Mouse (Mus musculus): ENCODE results near the gene Fau. TPM values are rescaled to one million over a fixed set of nuclear protein-coding genes. Genes with fewer than 3 reads are reported as not detected.

The Fau gene
- 578 and 624 TPM in 2 replicates for polyA plus RNA-seq (2015; fragmentation: Nextera tagmentation; extraction: Ambion mirVana)

- Histone ChIP-seq H3K36me3 (peaks cover 49% of the 10 kb centered on the region), H3K4me3 (peak within 1 kb of the TSS; percentile 92), H3K27me3 (no peaks in the 10 kb centered on the region), H3K4me1 (replicated peaks) (peaks cover 37% of the 10 kb centered on the region), H3K27ac (replicated peaks) (peak within 1 kb of the TSS; percentile 87), H3K4me2 (peak within 1 kb of the TSS; percentile 87), H3K9ac (peak within 1 kb of the TSS; percentile 96), H3K9me3 (no peaks in the 10 kb centered on the region)
- peak; percentile 86 for ATAC-seq (ENCODE audit: low read depth)
- under 1% methylated on average over 62 of the region's 63 CpGs for WGBS
Measured at GRCm38 (mm10) chr19:6057313-6058096, at the start of gene Fau, which contains the start of gene Mrpl49. Gene Fau, plus strand, starts transcription at chr19:6057844. Gene Mrpl49, minus strand, starts transcription at chr19:6057785.

GRCm38 (mm10) chr19:6009137-6009536 lies 48.5 kb upstream of the Fau start:
- Histone ChIP-seq H3K9me3 (no peaks in the 10 kb centered on the region), H3K9ac (no peak overlapping the region), H3K4me2 (no peak overlapping the region), H3K27ac (replicated peaks) (no peak overlapping the region), H3K4me1 (replicated peaks) (no peaks in the 10 kb centered on the region), H3K36me3 (no peaks in the 10 kb centered on the region), H3K27me3 (peaks cover 13% of the 10 kb centered on the region), H3K4me3 (no peak overlapping the region)
- WGBS = 69% methylated on average over 8 of the region's 8 CpGs
- ATAC-seq (ENCODE audit: low read depth) = no peak

DNA sequence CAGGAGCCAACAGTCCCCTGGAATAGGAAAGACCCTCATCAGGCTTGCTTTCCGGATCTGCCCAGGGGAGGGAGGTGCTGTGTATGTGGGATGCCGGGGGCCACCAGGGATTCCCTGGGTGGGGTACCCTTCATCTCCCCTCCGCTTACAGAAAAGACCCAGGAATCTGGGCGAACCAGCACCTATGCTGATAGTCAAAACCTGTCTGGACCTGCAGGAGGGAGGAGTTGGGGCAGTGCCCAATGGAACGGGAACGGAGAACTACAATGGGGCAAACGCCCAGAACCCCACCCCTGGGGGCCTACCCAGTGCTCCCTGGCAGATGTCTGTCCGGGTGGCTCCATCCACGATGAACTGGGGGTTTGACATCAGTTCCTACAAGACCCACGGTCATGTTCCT lies 44.0 kb upstream of the Fau start:
- Histone ChIP-seq H3K4me2 (no peak overlapping the region), H3K27ac (replicated peaks) (no peak overlapping the region), H3K9ac (no peak overlapping the region), H3K36me3 (no peaks in the 10 kb centered on the region), H3K9me3 (no peaks in the 10 kb centered on the region), H3K4me1 (replicated peaks) (peaks cover 19% of the 10 kb centered on the region), H3K27me3 (peaks cover 47% of the 10 kb centered on the region), H3K4me3 (no peak overlapping the region)
- no peak for ATAC-seq (ENCODE audit: low read depth)
- 87% methylated on average over 10 of the region's 10 CpGs for WGBS

DNA sequence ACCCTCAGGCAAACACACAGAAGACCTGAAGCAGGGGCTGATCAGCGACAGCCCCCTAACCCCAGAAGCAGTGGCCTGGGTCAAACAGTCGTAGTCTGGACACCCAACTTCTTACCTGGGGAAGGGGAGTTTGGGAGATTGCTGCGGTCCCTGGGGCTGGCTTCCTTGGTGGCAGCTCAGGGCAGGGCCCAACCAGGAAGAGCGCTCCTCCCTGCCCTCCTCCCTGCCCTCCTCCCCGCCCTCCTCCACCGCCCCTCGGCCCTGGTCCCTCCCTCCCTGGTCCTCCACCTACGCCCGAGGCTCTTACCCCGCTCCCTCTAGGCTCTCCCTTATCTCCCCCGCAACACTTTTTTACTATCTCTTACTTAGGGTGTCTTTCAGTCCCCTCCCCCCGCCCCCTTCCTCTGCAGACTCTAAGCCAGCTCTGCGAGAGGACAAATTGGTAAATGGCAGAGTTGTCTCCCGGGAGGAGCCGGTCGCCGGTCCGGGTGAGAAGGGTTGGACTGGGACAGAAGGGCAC lies 42.6 kb upstream of the Fau start:
- H3K9me3 ChIP-seq = no peaks in the 10 kb centered on the region
- under 1% methylated on average over 16 of the region's 18 CpGs for WGBS
- H3K36me3 ChIP-seq = no peaks in the 10 kb centered on the region
- peaks cover 47% of the 10 kb centered on the region for H3K27me3 ChIP-seq
- ATAC-seq (ENCODE audit: low read depth) = peak; percentile 64
- peak overlapping the region; percentile 85 for H3K4me2 ChIP-seq
- peak overlapping the region; percentile 52 for H3K4me3 ChIP-seq
- H3K9ac ChIP-seq = peak overlapping the region; percentile 81
- peak overlapping the region; percentile 38 for H3K27ac ChIP-seq (replicated peaks)
- H3K4me1 ChIP-seq (replicated peaks) = peaks cover 19% of the 10 kb centered on the region

GRCm38 (mm10) chr19:6015511-6016315 lies 41.9 kb upstream of the Fau start, which contains the start of gene Capn1:
Gene Capn1, minus strand, starts transcription at chr19:6015897.
- ATAC-seq (ENCODE audit: low read depth) = peak; percentile 89
- peaks cover 19% of the 10 kb centered on the region for H3K4me1 ChIP-seq (replicated peaks)
- peak within 1 kb of the TSS; percentile 85 for H3K4me2 ChIP-seq
- H3K36me3 ChIP-seq = no peaks in the 10 kb centered on the region
- WGBS = 3% methylated on average over 40 of the region's 40 CpGs
- peaks cover 47% of the 10 kb centered on the region for H3K27me3 ChIP-seq
- H3K9ac ChIP-seq = peak within 1 kb of the TSS; percentile 81
- peak within 1 kb of the TSS; percentile 52 for H3K4me3 ChIP-seq
- peak within 1 kb of the TSS; percentile 38 for H3K27ac ChIP-seq (replicated peaks)
- H3K9me3 ChIP-seq = no peaks in the 10 kb centered on the region

GRCm38 (mm10) chr19:6016532-6016931 lies 41.1 kb upstream of the Fau start:
- Histone ChIP-seq H3K9me3 (no peaks in the 10 kb centered on the region), H3K9ac (no peak overlapping the region), H3K4me2 (peak overlapping the region; percentile 85), H3K27me3 (peaks cover 47% of the 10 kb centered on the region), H3K4me3 (no peak overlapping the region), H3K27ac (replicated peaks) (no peak overlapping the region), H3K36me3 (no peaks in the 10 kb centered on the region), H3K4me1 (replicated peaks) (peaks cover 19% of the 10 kb centered on the region)
- WGBS = 37% methylated on average over 7 of the region's 7 CpGs
- ATAC-seq (ENCODE audit: low read depth) = no peak

DNA sequence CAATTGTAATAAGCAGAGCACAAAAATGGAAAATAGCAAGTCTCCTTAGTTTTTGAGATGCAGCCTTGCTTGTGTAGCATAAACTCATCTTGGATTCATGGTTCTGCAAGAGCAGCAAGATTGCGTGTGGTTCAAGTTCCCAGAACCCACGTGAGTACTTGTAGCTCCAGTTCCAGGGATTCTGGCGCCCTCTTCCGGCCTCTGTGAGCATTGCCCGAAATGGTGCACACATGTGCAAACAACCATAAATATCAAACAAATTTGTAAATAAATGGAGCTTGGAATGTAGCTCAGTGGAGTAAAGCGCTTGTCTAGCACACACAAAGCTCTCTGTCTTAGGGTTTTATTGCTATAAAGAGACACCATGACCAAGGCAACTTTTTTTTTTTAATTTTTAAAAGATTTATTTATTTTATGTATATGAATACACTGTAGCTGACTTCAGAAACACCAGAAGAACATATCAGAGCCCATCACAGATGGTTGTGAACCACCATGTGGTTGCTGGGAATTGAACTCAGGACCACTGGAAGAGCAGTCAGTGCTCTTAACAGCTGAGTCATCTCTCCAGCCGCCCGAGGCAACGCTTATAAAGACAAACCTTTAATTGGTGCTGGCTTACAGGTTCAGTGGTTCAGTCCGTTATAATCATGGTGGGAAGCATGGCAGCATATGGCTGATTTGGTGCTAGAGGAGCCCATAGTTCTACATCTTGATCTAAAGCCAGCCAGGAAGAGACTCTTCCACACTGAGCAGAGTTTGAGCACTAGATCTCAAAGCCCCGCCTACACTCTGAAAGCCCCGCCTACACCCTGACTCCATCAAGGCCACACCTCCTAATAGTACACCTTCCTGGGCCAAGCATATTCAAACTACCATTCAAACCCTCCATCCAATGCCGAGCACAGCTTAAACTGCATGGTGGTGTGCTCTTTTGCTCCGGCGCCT lies 39.2 kb upstream of the Fau start:
- no peak for ATAC-seq (ENCODE audit: low read depth)
- H3K4me1 ChIP-seq (replicated peaks) = peaks cover 19% of the 10 kb centered on the region

GRCm38 (mm10) chr19:6020276-6020675 lies 37.4 kb upstream of the Fau start:
- 59% methylated on average over 3 of the region's 3 CpGs for WGBS
- Histone ChIP-seq H3K9me3 (no peaks in the 10 kb centered on the region), H3K4me1 (replicated peaks) (peaks cover 12% of the 10 kb centered on the region), H3K9ac (no peak overlapping the region), H3K27me3 (peaks cover 25% of the 10 kb centered on the region), H3K4me3 (no peak overlapping the region), H3K27ac (replicated peaks) (no peak overlapping the region), H3K4me2 (no peak overlapping the region), H3K36me3 (no peaks in the 10 kb centered on the region)
- ATAC-seq (ENCODE audit: low read depth) = no peak

More for the DNA sequence above, 39.2 kb upstream of the Fau start:
- Histone ChIP-seq H3K36me3 (no peaks in the 10 kb centered on the region), H3K27me3 (peaks cover 41% of the 10 kb centered on the region), H3K4me2 (no peak overlapping the region), H3K4me3 (no peak overlapping the region), H3K27ac (replicated peaks) (no peak overlapping the region), H3K9ac (no peak overlapping the region), H3K9me3 (no peaks in the 10 kb centered on the region)
- WGBS = 31% methylated on average over 15 of the region's 15 CpGs

DNA sequence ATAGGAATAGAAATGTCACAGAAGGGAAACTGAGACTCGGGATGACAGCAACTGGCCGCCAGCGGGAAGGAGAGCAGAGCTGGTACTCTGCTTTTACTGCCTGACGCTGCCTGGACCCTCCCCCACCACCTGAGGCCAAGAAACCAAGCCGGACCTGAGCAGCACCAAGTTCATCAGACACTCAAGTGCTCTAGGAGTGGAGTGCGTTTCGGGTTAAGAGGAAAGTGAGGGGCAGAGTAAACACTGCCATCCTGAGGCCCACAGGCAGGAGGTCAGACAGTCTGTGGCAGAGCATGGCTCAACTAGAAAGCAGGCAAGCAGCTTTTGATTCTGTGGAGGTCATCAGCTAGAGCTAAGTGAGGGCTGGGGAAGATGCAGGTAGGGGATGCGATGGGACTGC lies 34.6 kb upstream of the Fau start:
- no peak overlapping the region for H3K9ac ChIP-seq
- no peak overlapping the region for H3K27ac ChIP-seq (replicated peaks)
- no peak for ATAC-seq (ENCODE audit: low read depth)
- 76% methylated on average over 8 of the region's 8 CpGs for WGBS
- no peaks in the 10 kb centered on the region for H3K4me1 ChIP-seq (replicated peaks)
- H3K27me3 ChIP-seq = no peaks in the 10 kb centered on the region
- no peaks in the 10 kb centered on the region for H3K9me3 ChIP-seq
- no peak overlapping the region for H3K4me2 ChIP-seq
- H3K4me3 ChIP-seq = no peak overlapping the region
- no peaks in the 10 kb centered on the region for H3K36me3 ChIP-seq

DNA sequence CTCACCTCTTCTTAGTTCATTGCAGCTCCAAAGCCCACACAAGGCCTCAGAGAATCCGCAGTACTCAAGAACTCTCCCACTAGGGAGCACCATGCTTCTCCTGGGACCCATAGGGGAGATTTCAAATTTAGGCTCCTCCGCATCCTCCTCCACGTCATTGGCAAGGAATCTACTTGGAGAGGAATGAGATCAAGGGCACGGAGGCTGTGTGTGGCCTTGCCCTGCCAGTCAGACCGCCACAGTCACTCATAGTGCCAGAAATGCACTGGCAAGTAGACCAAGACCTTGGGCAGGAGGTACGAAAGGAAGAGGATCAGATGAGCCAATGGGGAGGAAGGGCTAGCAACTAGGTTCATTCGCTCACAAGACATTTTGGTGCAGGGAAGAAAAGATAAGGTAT lies 33.7 kb upstream of the Fau start:
- H3K27me3 ChIP-seq = no peaks in the 10 kb centered on the region
- no peak for ATAC-seq (ENCODE audit: low read depth)
- H3K4me2 ChIP-seq = no peak overlapping the region
- no peak overlapping the region; the same call in 1 of the 2 replicates for H3K9ac ChIP-seq
- H3K27ac ChIP-seq (replicated peaks) = no peak overlapping the region
- H3K9me3 ChIP-seq = no peaks in the 10 kb centered on the region
- no peak overlapping the region for H3K4me3 ChIP-seq
- H3K4me1 ChIP-seq (replicated peaks) = no peaks in the 10 kb centered on the region
- WGBS = 85% methylated on average over 7 of the region's 7 CpGs
- no peaks in the 10 kb centered on the region for H3K36me3 ChIP-seq

DNA sequence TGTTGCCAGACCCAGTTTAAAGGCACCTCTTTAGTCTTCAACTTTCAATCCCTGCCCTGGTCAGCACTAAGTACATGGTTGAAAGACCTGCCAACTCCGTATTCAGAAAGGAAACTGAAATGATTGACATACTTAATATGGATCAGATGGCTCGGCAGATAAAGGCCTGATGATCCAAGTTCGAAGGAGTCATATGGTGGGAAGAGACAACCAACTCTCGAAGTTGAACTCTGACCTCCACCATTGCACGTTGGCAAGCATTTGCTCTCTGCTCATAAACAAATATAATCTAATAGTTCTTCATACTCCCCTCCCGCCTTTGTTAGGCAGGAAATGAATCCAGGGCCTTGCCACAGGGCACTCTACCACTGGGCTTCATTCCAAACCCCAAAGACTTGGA lies 28.7 kb upstream of the Fau start:
- ATAC-seq (ENCODE audit: low read depth) = no peak
- 86% methylated on average over 6 of the region's 6 CpGs for WGBS
- no peaks in the 10 kb centered on the region for H3K27me3 ChIP-seq

More for the DNA sequence above, 28.7 kb upstream of the Fau start:
- H3K9me3 ChIP-seq = no peaks in the 10 kb centered on the region
- H3K27ac ChIP-seq (replicated peaks) = no peak overlapping the region
- H3K4me2 ChIP-seq = no peak overlapping the region
- H3K9ac ChIP-seq = no peak overlapping the region
- no peaks in the 10 kb centered on the region for H3K4me1 ChIP-seq (replicated peaks)
- H3K4me3 ChIP-seq = no peak overlapping the region
- no peaks in the 10 kb centered on the region for H3K36me3 ChIP-seq
